Mouse (Mus musculus) megakaryocyte, adult 5-6 weeks (primary cell): Measurements from ENCODE around the gene Slc38a1. TPM values are rescaled to one million over a fixed set of nuclear protein-coding genes. Genes with fewer than 3 reads are reported as not detected.

ENCODE experiments used
- ATAC-seq: 2 replicates; pipeline ENCODE4 v1.8.0; 2016; ENCODE audit warnings: mild to moderate bottlenecking, inconsistent platforms; ENCODE audit not compliant: poor library complexity, severe bottlenecking
- total RNA-seq, 2 experiments: library from RNA; stranded (forward) in 1 of 2; stranded (reverse) in 1 of 2; fragments of 153-499, 151-499 nt in 1 of 2; fragments of 221-1000, 200-1000 nt in 1 of 2; gene quantifications; 2 replicates each; pipeline versions ENCODE4 v1.2.3 to v1.2.4; 2015 to 2017

Slc38a1 gene
- 58.7 and 69.9 TPM in 2 replicates for total RNA-seq (2015)
- total RNA-seq (2017), result 43.8 and 48.4 TPM in 2 replicates

DNA sequence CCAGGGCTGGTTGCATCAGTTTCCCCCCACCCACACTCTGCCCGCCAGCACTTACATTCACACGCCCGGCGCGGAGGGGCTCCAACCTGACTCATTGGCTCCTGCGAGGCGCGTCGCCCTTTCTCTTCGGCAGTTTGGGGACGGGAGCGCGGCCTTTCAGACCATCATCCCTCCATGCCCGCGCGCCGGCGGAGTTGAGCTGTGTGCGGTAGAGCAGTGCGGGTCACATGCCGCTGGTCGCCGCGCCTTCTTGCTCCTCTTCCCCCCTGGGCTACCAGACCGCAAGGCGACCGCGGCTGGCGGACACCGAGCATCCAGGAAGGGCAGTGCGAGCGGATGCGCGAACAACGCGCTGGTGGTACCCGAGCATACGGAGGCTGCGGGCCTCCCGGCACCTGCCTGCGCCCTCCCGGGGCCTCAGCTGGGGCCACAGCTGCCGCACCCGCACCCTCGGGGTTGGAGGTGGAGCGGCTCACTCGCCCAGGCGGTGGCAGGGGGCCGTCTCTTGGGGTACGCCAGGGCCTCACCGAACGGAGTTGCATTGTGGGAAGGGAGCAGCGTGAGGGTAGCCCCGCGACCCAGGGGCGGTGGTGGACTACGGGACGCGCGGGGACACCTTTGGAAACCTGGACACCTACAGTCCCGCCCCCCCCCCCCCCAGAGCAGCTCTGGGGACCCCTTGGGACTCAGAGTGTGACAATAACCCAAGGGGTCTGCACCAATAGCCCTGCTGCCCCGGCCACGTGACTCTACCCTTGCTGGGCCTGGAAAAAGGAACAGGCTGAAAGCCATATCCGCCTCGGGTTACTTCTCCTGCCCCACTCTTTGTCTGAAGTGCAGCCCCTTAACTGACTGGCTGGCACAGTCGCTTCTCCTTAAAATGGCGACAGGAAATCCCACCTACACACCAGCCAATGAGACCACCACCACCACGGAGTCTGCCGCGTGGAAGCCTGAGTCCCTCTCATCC, at the start of gene Slc38a1:
Gene Slc38a1, minus strand, starts transcription at position 478 of the 970 bp plus-strand sequence.
- ATAC-seq, result peak; percentile 38

DNA sequence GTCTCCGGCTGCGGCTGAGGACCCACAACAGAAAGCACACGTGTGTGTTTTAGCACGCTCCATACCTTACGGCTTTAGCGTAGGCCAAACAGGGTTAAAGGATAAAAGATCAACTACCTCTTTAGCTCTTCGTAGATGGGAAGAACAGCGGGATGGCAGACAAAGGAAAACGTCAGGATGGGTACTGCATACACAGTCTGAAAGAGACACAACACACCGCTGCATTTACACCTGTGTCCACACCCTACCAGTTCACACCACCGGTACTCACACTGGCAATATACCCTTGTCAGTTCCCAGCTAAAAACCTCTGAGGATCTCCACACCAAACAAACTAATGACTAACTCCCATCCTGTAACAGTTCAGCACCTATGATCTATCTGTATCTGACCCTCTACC, 49.7 kb upstream of the Slc38a1 start:
- ATAC-seq, result no peak

DNA sequence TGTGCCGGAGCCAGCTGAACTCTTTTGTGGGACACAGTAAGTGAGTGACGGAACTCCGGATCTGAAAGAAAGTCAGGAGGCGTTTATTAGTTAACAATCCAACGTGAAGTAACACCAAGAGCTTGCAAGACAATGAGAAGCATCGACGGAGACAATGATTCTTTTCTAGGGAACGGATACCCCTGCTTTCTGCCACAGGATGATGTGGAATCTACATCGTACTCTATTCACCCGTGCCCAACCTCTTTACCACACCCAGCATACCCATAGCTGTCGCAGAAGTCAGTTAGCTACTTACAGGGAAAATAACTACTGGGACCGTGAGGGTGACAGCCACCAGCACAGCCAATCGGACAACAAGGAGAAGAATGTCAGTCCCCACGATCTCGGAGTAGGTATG, 48.7 kb upstream of the Slc38a1 start:
- ATAC-seq, result no peak

DNA sequence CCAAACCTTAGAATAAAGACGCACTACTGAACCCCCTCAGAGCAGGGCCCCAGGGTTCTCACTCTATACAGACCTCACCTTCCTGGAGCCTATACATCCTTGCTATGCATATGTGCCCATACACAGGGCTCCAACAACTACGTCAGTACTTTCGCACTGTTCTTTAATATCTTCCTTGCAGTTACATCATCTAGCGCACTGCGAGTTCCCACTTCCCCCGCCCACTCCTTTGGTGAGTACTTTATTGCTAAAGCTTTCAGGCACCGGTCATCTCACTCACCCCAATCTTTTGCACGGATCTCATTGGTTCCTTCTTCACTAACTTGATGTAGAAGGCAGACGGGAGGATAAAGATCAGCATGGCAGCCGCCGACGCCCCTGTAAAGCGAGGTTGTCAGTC, 48.1 kb upstream of the Slc38a1 start:
- peak; percentile 56 for ATAC-seq

DNA sequence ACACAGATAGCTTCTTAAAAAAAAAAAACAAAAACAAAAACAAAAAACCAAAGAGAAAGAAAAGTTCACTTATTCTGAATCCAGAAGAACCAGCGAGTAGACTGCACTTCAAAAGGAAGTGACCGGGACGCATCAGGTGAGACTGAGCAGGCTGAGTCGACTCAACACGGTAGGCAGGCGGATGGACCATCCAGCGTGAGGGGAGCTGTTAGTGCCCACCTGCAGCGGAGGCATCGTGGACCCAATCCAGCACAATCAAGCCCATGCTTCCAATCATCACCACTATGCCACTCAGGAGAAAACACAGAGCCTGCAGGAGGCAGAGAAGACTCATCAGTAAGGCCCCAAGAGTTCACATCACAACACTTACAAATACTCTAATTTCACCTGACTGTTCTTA, 47.2 kb upstream of the Slc38a1 start:
- ATAC-seq, result no peak

DNA sequence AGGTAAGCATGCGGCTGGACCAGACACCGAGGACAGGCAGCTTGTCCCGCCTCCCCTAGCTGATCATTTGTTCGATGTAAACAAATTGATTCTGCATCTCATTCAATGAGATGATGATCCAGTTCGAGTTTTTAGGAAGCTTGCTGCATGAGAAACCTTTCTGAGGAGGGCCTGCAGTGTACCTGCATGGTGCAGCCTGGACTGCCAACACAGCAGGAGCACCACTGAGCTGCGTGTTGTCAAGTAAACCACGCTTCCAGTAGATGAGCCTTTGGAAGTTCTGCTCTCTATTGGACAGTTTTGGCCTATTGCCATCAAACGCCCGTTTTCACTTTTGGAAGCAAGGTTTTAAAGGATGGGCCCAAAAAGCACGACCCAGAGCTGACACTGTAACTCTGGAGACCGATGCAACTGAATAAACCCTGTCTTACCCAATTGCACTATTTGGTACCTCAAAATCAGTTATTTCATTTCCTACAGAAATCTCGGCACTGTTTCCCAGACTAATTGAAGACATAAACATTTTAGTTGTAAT, 46.1 kb upstream of the Slc38a1 start:
- ATAC-seq, result no peak

DNA sequence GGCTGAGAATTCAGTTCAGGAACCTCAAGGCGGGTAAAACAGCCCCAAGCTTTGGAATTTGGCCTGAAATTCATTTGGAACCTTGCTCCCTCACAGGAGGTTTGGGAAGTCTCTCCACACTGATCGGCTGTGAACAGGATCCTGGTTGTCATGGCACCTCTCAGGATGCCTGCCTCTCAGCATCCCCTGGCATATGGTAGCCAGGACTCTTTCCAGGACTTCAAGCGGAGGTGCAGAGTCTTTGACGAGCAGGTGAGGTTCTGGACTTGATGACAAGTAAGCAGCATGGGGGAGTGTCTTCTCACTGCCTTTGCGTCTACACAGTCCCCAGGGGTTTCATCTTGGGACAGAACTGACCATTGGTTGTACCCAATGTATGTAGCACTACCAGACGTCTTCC, 45.3 kb upstream of the Slc38a1 start:
- no peak for ATAC-seq

DNA sequence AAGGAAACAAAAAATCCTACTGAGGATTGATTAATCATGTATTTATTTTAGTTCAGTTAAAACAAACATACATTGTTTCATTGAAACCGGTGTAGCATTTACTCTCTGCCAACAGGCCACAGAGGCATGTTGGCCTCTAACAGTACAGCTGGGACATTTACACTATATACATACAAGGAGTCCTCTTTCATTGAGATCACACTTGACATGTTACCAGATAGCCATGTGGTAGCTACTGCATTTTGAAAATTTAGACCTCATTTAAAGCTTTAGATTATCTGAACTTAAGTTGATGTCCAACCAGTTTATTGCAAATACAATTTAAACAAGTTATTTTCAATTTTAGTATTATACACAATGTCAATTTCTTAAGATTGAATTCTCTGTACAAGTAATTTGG, 44.7 kb upstream of the Slc38a1 start:
- ATAC-seq, result no peak

DNA sequence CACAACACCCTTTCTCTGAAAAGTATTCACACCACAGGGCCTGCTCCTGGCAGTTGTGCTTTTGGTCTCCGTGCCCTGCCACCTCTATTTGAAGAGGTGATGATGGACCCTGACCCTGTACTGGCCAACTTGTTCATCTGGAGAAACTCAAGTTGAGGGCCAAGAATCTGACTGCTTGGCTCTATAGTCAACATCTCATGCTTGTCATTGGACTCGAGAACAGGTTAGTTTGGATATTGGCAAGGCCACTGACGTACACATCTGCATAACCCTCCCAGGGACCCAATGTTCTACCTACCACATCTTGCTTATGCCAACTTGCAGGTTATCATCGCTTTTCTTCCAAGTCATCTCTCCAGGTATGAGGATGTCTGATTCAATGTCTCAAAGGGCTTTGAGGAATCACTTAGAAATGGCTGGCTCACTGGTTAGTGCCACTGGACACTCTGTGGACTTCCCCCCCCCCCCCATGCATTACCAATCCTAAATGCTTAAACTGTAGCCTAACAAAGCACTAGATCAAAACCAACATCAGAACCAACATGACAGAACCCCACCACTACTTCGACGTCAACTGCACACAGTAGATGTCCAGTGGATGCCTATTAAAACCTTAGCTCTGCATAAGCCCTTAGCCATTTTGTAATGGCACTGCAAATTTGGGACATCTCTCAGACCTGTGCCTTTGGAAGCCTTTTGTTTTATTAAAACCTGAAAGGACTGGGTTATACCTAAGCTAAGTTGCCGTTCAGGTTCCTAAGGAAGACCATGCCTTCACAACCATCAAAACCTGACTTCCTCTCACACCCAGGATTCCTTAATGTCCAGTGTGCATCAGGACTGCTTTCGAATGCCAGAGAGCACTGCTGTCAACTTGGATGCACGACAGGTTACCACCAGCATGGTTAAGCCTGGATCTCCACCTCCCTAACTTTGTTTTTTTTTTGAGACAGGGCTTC, 43.8 kb upstream of the Slc38a1 start:
- no peak for ATAC-seq

DNA sequence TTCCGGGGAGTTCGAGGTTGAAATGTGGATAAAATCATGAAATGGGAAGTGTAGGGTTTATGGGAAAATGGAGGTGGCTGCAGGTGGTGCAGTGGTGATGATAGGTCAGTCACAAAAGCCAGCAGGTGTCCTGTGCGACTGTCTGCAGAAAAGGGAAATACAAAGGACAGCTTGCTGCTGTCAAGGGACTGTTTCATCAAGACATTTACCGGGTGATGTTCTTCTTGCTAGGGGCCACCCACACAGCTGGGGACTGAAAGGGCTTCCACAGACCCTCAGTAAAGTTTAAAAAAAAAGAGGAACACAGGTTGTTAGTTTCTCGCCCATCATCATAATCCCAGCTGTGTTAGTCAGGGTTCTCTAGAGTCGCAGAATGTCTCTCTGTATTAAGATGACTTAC, 42.6 kb upstream of the Slc38a1 start:
- peak; percentile 45 for ATAC-seq

DNA sequence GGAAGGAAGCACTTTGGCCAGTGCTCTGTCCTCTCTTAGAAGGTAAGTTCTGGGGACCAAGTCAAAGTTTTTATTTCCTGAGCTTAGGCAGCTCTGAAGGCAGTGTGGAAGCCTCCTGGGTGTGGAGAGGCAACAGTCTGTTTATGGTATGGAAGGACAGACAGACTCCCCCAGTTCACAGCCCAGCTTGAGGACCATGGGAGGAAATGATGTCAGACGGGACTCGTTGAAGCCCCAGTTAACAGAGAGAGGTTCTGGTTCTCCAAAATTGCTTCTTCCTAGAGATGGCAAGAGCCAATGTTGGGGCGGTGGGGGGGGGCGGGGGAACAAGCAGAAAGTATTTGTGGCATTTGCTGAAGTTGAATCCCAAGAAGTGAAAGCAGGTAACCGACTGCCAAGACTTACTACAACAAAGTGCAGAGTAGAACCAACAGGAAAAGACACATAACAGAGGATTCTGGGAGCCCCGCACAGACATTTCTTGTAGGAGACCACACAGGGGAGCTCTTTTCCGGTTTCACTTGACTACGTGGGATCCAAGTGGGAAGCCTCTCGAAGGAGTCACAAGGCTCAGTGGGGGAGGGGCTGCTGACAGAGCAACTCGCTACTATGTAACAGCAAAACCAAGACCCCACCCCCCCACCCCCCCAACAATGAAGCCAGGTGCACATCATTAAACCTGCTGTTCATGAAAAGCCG, 41.6 kb upstream of the Slc38a1 start:
- 0 out of 2 replicates have a peak, but pooled peaks have one; percentile 12 for ATAC-seq

DNA sequence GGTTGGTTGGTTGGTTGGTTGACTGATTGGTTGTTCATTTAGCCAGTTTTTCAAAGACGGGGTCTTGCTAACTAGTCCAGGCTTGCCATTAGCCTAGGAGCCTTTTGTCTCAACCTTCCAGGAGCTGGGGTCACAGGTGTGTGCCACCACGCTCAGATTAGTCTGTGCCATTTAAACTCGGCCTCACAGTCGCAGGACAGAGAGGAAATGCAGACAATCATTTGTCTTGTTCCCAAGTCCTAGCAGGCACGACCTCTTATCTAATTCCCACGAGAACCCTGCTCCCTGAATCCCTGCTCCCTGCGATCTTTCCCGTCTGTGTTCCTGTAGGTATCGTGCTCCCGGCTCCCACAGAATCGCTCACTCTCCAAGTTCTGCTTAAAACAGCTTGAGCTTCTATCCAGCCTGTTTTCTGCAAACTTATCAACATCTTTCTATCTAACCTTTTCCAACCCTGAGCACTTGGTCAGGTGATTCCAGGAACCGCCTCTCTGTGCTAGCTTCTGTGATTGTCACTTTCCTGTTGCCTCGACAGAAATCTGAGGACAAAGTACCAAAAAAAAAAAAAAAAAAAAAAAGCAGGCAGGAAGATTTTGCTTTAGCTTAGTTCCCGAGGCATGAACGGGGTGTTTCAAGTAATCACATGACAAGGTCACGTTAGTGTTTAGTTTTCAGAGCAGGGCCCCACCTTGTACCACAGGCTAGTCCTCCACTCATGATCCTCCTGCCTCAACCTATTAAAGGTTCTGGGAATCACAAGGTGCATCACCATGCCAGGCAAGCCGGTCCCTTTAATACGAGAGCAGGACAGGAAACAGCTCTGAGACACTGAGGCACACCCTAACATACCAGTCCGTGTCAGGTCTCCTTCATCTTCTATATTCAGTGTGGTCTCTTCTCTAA, 36.4 kb upstream of the Slc38a1 start:
- ATAC-seq, result no peak

DNA sequence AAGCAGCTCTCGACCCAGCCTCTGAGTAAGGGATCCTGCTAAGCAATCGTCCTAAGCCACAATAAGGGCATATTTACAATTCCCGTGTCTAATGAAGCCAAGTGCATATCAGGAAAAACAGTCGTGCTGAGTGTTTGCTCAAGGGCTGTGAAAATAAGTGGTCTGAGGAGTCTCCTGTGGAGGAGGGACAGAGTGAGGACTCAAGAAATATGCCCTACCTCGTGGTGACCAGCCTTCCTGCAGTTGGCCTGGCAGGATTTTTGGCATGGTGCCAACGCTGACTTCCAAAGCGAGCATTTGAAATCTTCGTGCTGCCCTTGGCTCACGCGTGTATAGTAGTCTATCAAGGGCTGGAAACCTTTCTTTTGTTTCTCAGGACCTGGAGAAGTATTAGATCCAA, 33.8 kb upstream of the Slc38a1 start:
- no peak for ATAC-seq

DNA sequence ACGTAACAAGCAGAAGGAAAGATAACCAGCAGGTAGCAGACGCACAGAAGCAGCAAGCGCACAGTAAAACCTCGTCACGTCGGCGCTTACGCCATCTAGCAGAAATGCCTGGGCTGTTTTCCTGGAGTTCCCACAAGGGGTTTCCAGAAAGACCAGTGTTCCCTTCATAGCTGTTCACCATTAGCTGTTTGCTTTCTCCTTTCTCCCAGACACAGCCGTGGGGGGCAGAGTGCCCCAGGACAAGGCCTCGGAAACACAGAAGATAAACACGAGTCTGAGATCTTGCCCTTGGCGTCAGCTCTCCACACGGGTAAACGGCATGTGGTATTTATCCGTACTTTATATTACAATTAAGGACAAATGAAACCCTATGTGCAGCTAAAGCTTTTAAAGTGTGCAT, 33.0 kb upstream of the Slc38a1 start:
- ATAC-seq, result no peak

DNA sequence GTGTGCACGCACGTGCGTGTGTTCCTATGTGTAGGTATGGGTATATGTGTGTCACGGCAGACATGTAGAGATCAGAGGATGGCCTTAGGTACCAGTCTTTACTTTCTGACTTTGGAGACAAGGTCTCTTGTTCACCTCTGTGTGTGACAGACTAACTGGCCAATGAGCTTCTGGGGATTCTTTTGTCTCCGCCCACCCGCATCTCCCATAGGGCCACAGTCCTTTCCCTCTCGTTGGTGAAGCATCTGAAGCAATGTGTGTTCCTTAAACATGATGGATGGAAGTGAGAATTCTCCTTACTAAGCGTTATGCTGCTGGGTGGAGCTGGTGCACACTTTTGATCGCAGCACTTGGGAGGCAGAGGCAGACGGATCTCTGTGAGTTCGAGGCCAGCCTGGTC, 32.3 kb upstream of the Slc38a1 start:
- no peak for ATAC-seq

DNA sequence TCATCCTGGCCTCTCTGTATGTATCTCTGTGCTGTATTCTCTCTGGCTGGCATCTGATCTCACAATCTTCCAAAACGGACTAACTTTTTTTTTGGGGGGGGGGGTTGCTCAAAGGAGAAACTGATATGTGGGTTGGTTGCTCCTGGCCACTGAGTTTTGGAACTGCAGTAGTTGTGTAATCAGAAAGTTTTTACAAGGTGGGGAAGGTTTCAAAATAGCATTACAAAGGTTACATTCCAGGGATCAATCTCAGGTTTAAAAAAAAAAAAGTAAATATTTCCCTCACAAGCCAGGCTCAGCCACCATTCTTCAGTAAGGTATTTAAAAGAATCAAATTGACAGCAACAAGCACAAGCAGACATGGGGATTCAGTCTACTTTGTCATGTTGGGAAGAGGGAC, 31.4 kb upstream of the Slc38a1 start:
- no peak for ATAC-seq

DNA sequence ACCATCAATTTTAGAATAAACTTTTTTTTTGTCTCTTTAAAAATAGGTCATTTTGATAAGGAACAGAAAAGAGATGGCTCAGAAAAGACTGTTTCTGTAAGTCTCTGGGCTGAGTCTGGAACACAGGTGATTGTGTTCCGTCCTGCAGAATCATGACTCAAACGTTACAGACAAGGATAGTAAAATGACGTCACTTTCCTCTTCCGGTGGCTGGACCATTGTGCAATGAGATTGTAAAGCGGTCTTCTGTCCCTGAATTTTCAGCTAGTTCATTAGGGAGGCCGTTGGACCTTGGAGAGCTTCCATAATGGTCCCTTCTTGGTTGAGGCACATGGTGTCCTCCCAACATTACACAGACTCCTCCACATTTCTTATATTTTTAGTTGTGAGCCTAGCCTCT, 27.0 kb upstream of the Slc38a1 start:
- ATAC-seq, result no peak

DNA sequence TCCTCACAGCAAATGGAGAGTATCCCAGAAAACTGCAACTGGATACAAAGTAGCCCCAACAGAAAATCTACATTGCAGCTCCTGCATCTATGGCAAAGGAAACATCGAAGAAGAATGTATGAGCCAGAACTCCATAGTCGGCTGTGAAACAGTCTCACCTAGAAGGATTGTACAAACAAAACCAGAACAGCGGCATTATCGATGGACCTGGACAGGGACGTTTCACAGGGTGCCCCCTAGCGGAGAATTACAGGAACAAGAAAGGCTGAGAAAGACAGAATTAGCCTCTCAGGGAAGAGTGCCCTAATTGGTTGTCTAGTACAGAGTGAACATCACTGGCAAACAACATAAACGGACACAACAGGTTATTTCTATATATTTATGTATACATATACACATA, 23.9 kb upstream of the Slc38a1 start:
- ATAC-seq, result peak; percentile 84

DNA sequence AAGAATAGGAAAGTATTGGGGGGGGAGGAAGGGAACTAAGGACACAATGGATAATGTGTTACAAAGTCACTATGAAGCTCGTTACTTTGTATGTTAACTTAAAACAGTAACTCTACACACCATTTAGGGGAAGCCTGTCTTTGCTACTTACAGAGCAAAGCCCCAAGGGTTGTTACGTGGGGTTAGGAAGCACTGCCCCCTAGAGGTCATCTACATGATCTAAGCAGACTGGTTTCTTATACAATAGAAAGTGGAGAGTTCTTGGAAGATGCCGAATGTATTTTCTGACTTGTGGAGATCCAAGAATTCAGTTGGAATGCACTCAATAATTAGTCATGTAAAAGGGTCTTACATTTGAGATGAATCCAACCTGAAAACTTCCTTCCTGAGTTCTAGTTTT, 23.2 kb upstream of the Slc38a1 start:
- peak; percentile 89 for ATAC-seq
